19 mouse cellular contexts compared by ENCODE assay signal in the genomic region with DNA sequence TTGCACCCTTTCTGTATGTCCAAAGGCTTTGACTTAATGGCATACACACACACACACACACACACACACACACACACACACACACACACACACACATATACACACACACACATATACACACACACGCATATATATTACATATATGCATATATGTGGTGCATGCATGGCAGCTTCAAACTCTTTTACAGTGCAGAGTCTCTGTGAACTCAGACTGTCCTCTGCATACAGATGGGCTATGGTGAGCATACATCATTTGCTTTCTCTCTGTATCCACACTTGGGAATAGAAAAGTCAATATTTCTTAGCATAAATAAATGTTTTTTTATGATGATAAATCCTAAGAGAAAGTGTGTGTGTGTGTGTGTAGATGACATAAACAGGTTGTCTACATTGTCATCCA.
"Had no signal": no experiment of that assay in that cellular context is flagged by ENCODE, and none has a peak within 500 bp of the region (broad histone marks: within the 10 kb centered on the region; RNA-seq: fewer than 3 reads in every experiment).

No protein-coding gene starts in this region.

- H3K27ac ChIP-seq: kidney, embryonic 15.5 days; limb, embryonic 12.5 days; limb, embryonic 15.5 days; liver, embryonic 14.5 days; lung, embryonic 15.5 days; midbrain, embryonic 15.5 days; stomach, postnatal 0 days had no signal

- H3K36me3 ChIP-seq: kidney, embryonic 15.5 days; limb, embryonic 12.5 days; limb, embryonic 15.5 days; lung, embryonic 15.5 days; midbrain, embryonic 15.5 days had no signal

- H3K4me1 ChIP-seq: kidney, embryonic 15.5 days; limb, embryonic 12.5 days; limb, embryonic 15.5 days; midbrain, embryonic 15.5 days had no signal

- H3K4me3 ChIP-seq: kidney, embryonic 15.5 days; limb, embryonic 12.5 days; limb, embryonic 15.5 days; lung, embryonic 15.5 days; midbrain, embryonic 15.5 days; myocyte had no signal

- H3K4me2 ChIP-seq: kidney, embryonic 15.5 days; limb, embryonic 12.5 days; limb, embryonic 15.5 days; liver, embryonic 11.5 days; lung, embryonic 15.5 days; midbrain, embryonic 11.5 days; midbrain, embryonic 15.5 days had no signal

- DNase-seq: kidney, adult 8-10 months; kidney, postnatal 36 days; liver, postnatal 0 days; lung, postnatal 4 days; right cerebral cortex, adult 18-20 months; right cerebral cortex, postnatal 14 days; thymus, adult 2 months; thymus, postnatal 14 days; thymus, postnatal 4 days had no signal

- ATAC-seq: liver, postnatal 0 days had no signal

- H3K9ac ChIP-seq: kidney, embryonic 15.5 days; limb, embryonic 12.5 days; limb, embryonic 15.5 days; liver, embryonic 14.5 days; liver, postnatal 0 days; lung, embryonic 15.5 days; midbrain, embryonic 15.5 days had no signal

- H3K27me3 ChIP-seq: kidney, embryonic 15.5 days; limb, embryonic 12.5 days; limb, embryonic 15.5 days; lung, embryonic 15.5 days; midbrain, embryonic 15.5 days had no signal

- H3K9me3 ChIP-seq: kidney, embryonic 15.5 days; limb, embryonic 12.5 days; limb, embryonic 15.5 days; lung, embryonic 15.5 days; midbrain, embryonic 15.5 days had no signal
